Mouse (Mus musculus): ENCODE results near the gene Gpsm1. TPM values are rescaled to one million over a fixed set of nuclear protein-coding genes. Genes with fewer than 3 reads are reported as not detected.

Gpsm1 gene
- polyA plus RNA-seq, 2 experiments, result 1.1 to 2.3 TPM

GRCm38 (mm10) chr2:26353066-26353980, 38.0 kb downstream of the Gpsm1 start:
- ATAC-seq (ENCODE audit: insufficient read depth) (no peak), DNase-seq (ENCODE audit: low read depth in 3 of 3, low spot score in 3 of 3) (no peak)
- Histone ChIP-seq H3K4me2 (ENCODE audit: low read depth) (peak overlapping the region; percentile 88), H3K27me3 (ENCODE audit: control insufficient read depth, insufficient read depth, low read length) (no peaks in the 10 kb centered on the region), H3K36me3 (replicated peaks; ENCODE audit: control insufficient read depth, insufficient read depth, low read depth) (no peaks in the 10 kb centered on the region), H3K9ac (replicated peaks) (no peak overlapping the region), H3K27ac (no peak overlapping the region), H3K4me3 (ENCODE audit: insufficient read depth in 1 of 2, low read depth in 2 of 2, low read length in 2 of 2) (peak overlapping the region in 1 of 2 experiments; percentile 77; a peak in 2 of 4 replicates), H3K9me3 (ENCODE audit: control insufficient read depth, low read length) (no peaks in the 10 kb centered on the region), H3K4me1 (replicated peaks; ENCODE audit: control insufficient read depth in 2 of 2, insufficient read depth in 2 of 2, low read length in 1 of 2) (peaks cover 10 to 14% of the 10 kb centered on the region in 2 experiments)
- TF ChIP-seq CTCF (IDR thresholded peaks at IDR 0.05; ENCODE audit: low read depth), result no peak
- WGBS (ENCODE audit: insufficient replicate concordance), result 70% methylated on average over 11 of the region's 11 CpGs

- Histone ChIP-seq H3K4me2 (ENCODE audit: low read depth) (no peak overlapping the region), H3K4me3 (ENCODE audit: insufficient read depth in 1 of 2, low read depth in 2 of 2, low read length in 2 of 2) (no peak overlapping the region), H3K9me3 (ENCODE audit: control insufficient read depth, low read length) (no peaks in the 10 kb centered on the region), H3K36me3 (replicated peaks; ENCODE audit: control insufficient read depth, insufficient read depth, low read depth) (no peaks in the 10 kb centered on the region), H3K4me1 (replicated peaks; ENCODE audit: control insufficient read depth in 2 of 2, insufficient read depth in 2 of 2, low read length in 1 of 2) (peaks cover 10 to 14% of the 10 kb centered on the region in 2 experiments), H3K27me3 (ENCODE audit: control insufficient read depth, insufficient read depth, low read length) (no peaks in the 10 kb centered on the region), H3K9ac (replicated peaks) (no peak overlapping the region), H3K27ac (no peak overlapping the region)
- ATAC-seq (ENCODE audit: insufficient read depth) (no peak), DNase-seq (ENCODE audit: low read depth in 3 of 3, low spot score in 3 of 3) (no peak)
- 67% methylated on average over 4 of the region's 4 CpGs for WGBS (ENCODE audit: insufficient replicate concordance)
- no peak for TF ChIP-seq EP300 (IDR thresholded peaks at IDR 0.05; ENCODE audit: low read depth)
- no peak for TF ChIP-seq CTCF (IDR thresholded peaks at IDR 0.05; ENCODE audit: low read depth)
Observed at GRCm38 (mm10) chr2:26354401-26354800, 39.1 kb downstream of the Gpsm1 start.

- no peaks in the 10 kb centered on the region for H3K9me3 ChIP-seq (ENCODE audit: control insufficient read depth, low read length)
- no peak overlapping the region for H3K4me3 ChIP-seq (ENCODE audit: insufficient read depth in 1 of 2, low read depth in 2 of 2, low read length in 2 of 2)
- H3K27ac ChIP-seq, result no peak overlapping the region
- TF ChIP-seq CTCF (IDR thresholded peaks at IDR 0.05; ENCODE audit: low read depth) (no peak), EP300 (IDR thresholded peaks at IDR 0.05; ENCODE audit: low read depth) (no peak)
- no peak overlapping the region for H3K9ac ChIP-seq (replicated peaks)
- 69% methylated on average over 4 of the region's 4 CpGs for WGBS (ENCODE audit: insufficient replicate concordance)
- no peak for ATAC-seq (ENCODE audit: insufficient read depth)
- peaks cover 4 to 6% of the 10 kb centered on the region in 2 experiments for H3K4me1 ChIP-seq (replicated peaks; ENCODE audit: control insufficient read depth in 2 of 2, insufficient read depth in 2 of 2, low read length in 1 of 2)
- no peak overlapping the region for H3K4me2 ChIP-seq (ENCODE audit: low read depth)
- no peaks in the 10 kb centered on the region for H3K36me3 ChIP-seq (replicated peaks; ENCODE audit: control insufficient read depth, insufficient read depth, low read depth)
- DNase-seq (ENCODE audit: low read depth in 3 of 3, low spot score in 3 of 3), result no peak
- no peaks in the 10 kb centered on the region for H3K27me3 ChIP-seq (ENCODE audit: control insufficient read depth, insufficient read depth, low read length)
Observed at GRCm38 (mm10) chr2:26356231-26356630, 40.9 kb downstream of the Gpsm1 start.

GRCm38 (mm10) chr2:26356678-26357077, 41.4 kb downstream of the Gpsm1 start:
- Histone ChIP-seq H3K9ac (replicated peaks) (no peak overlapping the region), H3K9me3 (ENCODE audit: control insufficient read depth, low read length) (no peaks in the 10 kb centered on the region), H3K27ac (no peak overlapping the region), H3K27me3 (ENCODE audit: control insufficient read depth, insufficient read depth, low read length) (no peaks in the 10 kb centered on the region), H3K4me1 (replicated peaks; ENCODE audit: control insufficient read depth in 2 of 2, insufficient read depth in 2 of 2, low read length in 1 of 2) (peaks cover 3 to 4% of the 10 kb centered on the region in 2 experiments; a peak in 3 of 4 replicates), H3K4me2 (ENCODE audit: low read depth) (no peak overlapping the region), H3K4me3 (ENCODE audit: insufficient read depth in 1 of 2, low read depth in 2 of 2, low read length in 2 of 2) (no peak overlapping the region), H3K36me3 (replicated peaks; ENCODE audit: control insufficient read depth, insufficient read depth, low read depth) (no peaks in the 10 kb centered on the region)
- ATAC-seq (ENCODE audit: insufficient read depth) (no peak), DNase-seq (ENCODE audit: low read depth in 3 of 3, low spot score in 3 of 3) (no peak)
- 71% methylated on average over 7 of the region's 7 CpGs for WGBS (ENCODE audit: insufficient replicate concordance)
- TF ChIP-seq CTCF (IDR thresholded peaks at IDR 0.05; ENCODE audit: low read depth), result no peak
- TF ChIP-seq EP300 (IDR thresholded peaks at IDR 0.05; ENCODE audit: low read depth), result no peak

GRCm38 (mm10) chr2:26357484-26357883, 42.2 kb downstream of the Gpsm1 start:
- DNase-seq (ENCODE audit: low read depth in 3 of 3, low spot score in 3 of 3) (no peak), ATAC-seq (ENCODE audit: insufficient read depth) (no peak)
- no peaks in the 10 kb centered on the region for H3K27me3 ChIP-seq (ENCODE audit: control insufficient read depth, insufficient read depth, low read length)
- H3K4me3 ChIP-seq (ENCODE audit: insufficient read depth in 1 of 2, low read depth in 2 of 2, low read length in 2 of 2), result no peak overlapping the region
- no peaks in the 10 kb centered on the region for H3K9me3 ChIP-seq (ENCODE audit: control insufficient read depth, low read length)
- no peak overlapping the region for H3K4me2 ChIP-seq (ENCODE audit: low read depth)
- peaks cover 3 to 4% of the 10 kb centered on the region in 2 experiments; a peak in 3 of 4 replicates for H3K4me1 ChIP-seq (replicated peaks; ENCODE audit: control insufficient read depth in 2 of 2, insufficient read depth in 2 of 2, low read length in 1 of 2)
- H3K9ac ChIP-seq (replicated peaks), result no peak overlapping the region
- WGBS (ENCODE audit: insufficient replicate concordance), result 72% methylated on average over 15 of the region's 15 CpGs
- no peaks in the 10 kb centered on the region for H3K36me3 ChIP-seq (replicated peaks; ENCODE audit: control insufficient read depth, insufficient read depth, low read depth)
- no peak overlapping the region for H3K27ac ChIP-seq
- no peak for TF ChIP-seq EP300 (IDR thresholded peaks at IDR 0.05; ENCODE audit: low read depth)
- peak; percentile 44 for TF ChIP-seq CTCF (IDR thresholded peaks at IDR 0.05; ENCODE audit: low read depth)

Measured in liver, embryonic 14.5 days (tissue).